Mouse (Mus musculus) frontal cortex, postnatal 14 days (tissue): Measurements from ENCODE around the gene Mospd3.
A peak's percentile ranks its signal among the peaks of the same experiment; 100 is the strongest.

ENCODE experiments used
- DNase-seq, 2 experiments: peaks; one replicate each; pipeline ENCODE4 v3.0.0; 2022; ENCODE audit warnings: low spot score in 2 of 2

Mospd3 gene

DNA sequence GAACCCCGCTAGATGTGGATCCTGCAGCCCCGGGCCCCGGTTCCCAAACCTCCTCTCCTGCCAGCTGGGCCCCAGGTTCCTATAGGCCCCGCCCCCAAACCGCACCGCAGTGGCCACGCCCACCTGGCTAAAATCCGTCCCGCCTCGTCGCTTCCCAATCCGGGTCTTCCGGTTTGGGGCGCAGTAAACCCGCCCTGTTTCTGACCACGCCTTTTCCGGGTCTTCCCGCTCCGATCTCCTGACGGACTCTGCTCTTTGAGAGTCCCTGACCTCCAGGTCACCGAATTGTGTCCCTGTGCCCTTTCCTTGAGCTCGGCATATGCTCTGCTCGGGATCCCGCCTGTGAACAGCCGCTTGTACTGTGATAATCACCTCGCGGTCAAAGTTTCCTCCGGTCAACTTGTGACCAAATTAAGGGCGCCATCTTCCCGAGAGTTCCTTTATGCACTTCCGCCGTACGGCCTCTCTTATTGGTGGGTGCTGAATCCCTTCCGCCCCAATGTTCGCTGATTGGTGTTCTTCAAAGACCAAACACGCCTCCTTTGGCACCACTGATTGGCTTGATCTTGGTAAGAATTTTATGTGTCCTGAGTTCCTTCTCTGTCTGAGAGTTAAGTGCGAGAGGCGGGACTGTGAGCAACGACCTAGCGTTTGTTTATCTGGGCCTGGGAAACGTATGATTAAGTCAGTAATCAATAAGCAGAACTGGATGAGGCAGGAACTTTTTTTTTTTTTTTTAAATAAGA lies at the start of gene Mospd3:
TSS of gene Mospd3 (minus strand) at position 440 of the 746 bp plus-strand sequence.
- peak; percentile 92 to 93 for DNase-seq

- no peak for DNase-seq
These were observed 49.1 kb upstream of the Mospd3 start for GRCm38 (mm10) chr5:137649669-137650571.

- DNase-seq, result no peak
These were observed 48.4 kb upstream of the Mospd3 start for GRCm38 (mm10) chr5:137649251-137649650.

DNA sequence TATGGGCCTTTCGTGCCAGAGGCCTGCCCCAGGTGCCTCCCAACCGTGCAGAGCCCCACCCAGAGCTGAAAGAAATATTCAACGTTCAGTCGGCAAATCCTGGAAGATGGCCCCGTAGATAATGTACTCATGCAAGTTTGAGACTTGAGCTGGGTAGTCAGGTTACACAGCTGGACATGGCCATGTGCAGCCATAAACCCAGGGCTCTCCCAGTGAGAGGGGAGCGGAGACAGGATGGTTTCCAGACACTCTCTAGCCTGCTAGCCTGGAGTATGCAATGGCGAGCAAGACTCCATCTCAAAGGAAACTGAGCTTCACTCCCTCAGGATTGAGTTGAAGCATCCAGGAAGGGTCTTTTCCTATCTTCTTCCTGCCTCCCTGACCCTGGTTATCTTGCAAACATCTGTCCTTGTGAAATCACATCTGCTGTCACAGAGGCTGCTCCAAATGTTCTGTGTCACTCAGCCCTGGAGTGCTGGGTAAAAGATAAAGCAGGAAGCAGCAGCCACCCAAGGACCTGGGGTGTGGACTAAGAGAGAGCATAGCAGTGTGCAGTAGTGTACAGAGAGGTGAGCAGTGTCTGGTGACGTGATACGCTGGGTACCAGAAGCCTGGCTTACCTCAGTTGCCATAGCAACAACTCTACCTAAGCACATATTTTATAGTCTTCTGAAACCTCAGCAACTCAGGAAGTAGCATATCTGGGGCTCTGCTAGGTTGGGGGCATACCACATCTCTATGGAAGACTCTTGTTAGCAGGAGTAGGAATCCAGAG lies 47.2 kb upstream of the Mospd3 start:
- DNase-seq, result no peak

DNA sequence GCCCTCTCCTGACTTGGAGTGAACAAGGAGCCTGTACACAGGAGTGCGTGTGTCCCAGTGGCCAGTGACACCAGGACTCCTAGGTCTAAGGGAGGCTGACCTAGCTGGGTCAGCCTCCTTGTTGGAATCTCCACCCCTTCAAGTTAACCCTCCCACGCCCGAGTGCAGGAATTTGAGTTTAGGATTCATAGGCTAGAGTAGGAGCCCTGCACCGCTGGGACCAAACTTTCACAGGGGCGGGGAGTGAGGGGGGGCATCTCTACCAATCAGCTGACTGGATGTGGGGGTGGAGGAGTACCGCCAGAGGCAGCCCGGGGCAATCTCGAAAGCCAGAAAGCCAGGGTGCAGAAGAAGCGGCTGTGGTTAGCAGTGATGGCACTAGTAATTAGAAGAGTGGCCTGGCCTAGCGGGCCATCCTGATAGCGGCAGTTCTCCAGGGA lies 44.8 kb upstream of the Mospd3 start, which contains the start of gene Irs3:
TSS of gene Irs3 (minus strand) at position 63 of the 440 bp plus-strand sequence.
- no peak for DNase-seq

DNA sequence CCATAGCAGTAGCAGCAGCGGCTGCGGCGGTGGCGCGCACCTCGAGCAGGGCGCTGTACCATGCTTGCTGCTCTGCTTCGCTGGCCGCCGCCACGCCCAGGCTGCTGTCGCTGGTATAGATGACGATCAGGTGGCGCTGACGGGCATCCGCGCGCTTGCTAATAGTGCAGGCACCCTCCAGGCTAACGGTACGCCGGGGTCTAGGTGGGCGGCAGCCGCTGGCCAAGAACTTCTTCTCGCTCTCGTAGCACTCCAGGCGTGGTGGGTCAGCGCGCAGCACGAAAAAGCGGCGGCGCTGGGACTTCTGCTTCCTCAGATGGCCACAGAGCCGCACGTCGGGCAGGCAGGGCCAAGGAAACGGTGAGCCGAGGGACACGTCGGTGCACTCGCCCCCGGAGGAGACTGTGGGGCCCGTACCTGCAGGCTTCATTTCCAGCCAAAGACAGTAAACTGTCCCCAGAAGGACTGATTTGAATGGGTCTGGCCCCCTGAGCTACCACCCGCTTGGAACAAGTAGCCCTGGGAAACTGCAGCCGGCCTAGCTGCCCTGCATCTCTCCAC lies 44.3 kb upstream of the Mospd3 start:
- DNase-seq, result no peak

- DNase-seq, result no peak
These were observed 43.6 kb upstream of the Mospd3 start for GRCm38 (mm10) chr5:137644484-137644883.

- DNase-seq, result no peak
These were observed 42.0 kb upstream of the Mospd3 start for GRCm38 (mm10) chr5:137642886-137643285.

GRCm38 (mm10) chr5:137641054-137641453 lies 40.2 kb upstream of the Mospd3 start, which contains the start of gene Sap25:
TSS of gene Sap25 (plus strand) at chr5:137641334.
- no peak for DNase-seq

DNA sequence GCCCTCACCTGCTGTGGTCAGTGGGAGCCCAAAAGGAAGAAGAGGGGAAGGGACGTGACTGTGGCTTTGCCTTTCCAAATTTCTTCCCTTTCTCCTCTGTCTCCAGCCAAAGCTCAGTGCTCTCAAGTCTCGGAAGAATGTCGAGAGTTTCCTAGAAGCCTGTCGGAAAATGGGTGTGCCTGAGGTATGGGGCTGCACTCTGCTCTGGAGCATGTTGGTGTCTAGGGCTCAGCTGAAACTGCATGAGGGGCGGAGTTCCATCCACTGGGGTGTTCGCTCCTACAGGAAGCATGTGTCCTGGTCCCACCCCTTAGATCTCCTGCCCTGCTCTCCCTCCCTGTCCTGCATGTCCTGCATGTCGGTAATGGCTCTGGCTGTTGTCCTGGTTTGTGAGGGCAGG lies 38.6 kb upstream of the Mospd3 start:
- DNase-seq, result no peak

GRCm38 (mm10) chr5:137633397-137634084 lies 32.7 kb upstream of the Mospd3 start:
- DNase-seq, result no peak

- no peak for DNase-seq
These were observed 30.7 kb upstream of the Mospd3 start for GRCm38 (mm10) chr5:137631591-137631990.

GRCm38 (mm10) chr5:137631171-137631570 lies 30.3 kb upstream of the Mospd3 start:
- no peak for DNase-seq

- no peak for DNase-seq
These were observed 29.7 kb upstream of the Mospd3 start for GRCm38 (mm10) chr5:137630602-137631001.

DNA sequence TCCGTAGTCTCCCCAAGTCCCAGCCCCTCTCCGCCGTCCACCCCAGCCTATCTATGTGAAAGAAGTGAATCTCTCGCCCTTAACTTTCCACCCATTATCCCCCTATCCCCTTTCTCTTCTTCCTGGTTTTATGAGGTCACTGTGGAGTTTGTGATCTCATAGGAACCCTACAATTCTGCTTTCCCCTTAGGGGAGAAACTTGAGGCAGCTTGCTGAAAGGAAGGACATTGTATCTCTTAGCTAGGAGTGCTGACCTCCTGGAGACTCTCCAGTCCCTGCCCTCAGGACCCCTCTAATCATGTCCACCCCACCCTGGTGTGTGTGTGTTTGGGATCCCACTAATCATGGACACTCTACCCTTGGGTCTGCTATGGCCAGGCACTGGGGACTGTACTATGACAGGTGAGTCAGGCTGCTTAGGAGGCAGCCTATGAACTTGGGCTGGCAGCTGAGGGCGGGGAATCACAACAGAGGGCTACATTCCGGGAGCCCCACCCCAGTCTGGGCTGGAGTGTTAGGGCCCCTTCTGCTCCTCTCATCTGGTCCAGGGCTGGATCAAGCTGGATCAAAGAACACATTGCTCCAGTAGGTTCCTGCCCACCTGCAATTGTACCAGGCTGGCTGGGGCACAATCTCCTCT lies 29.2 kb upstream of the Mospd3 start:
- no peak for DNase-seq

DNA sequence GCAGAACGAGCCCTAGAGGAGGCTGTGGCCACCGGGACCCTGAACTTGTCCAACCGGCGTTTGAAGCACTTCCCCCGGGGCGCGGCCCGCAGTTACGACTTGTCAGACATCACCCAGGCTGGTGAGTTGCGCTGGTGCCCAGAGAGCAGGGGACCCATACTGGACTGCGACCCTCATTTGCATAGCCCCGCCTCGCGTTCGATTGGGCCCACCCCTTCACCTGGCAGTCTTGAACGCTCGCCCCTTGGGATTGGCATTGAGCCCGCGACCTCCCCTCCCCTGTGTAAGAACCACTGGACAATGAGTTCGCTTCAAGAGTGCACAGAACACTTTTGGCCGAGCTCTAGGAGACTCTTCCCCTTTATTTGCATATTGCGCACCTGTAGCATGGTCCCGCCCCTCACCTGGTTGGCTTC lies 28.5 kb upstream of the Mospd3 start:
- no peak for DNase-seq

GRCm38 (mm10) chr5:137628498-137629305 lies 27.8 kb upstream of the Mospd3 start, which contains the start of the genes Fbxo24, Lrch4 and Gm20605:
TSS of gene Fbxo24 (minus strand) at chr5:137629002.
TSS of gene Lrch4 (plus strand) at chr5:137629121.
TSS of gene Gm20605 (plus strand) at chr5:137629175.
- DNase-seq, result peak; percentile 99

- no peak for DNase-seq
These were observed 27.1 kb upstream of the Mospd3 start for GRCm38 (mm10) chr5:137627991-137628390.

- DNase-seq, result no peak
These were observed 23.2 kb upstream of the Mospd3 start for GRCm38 (mm10) chr5:137623937-137624530.
